Mouse (Mus musculus) liver, embryonic 11.5 days (tissue): ENCODE data around the gene Dapk1. TPM values are rescaled to one million over a fixed set of nuclear protein-coding genes. Genes with fewer than 3 reads are reported as not detected.

Experiments used
- ATAC-seq: fragments of 200-750 bp; cut with Nextera tagmentation; replicated peaks from 2 replicates; pipeline ENCODE4 v1.8.0; 2017; ENCODE audit warnings: moderate number of reproducible peaks, mild to moderate bottlenecking, moderate TSS enrichment, moderate library complexity; ENCODE audit not compliant: low FRiP score
- DNase-seq: peaks from one replicate; pipeline ENCODE4 v3.0.0-alpha.2; 2017; ENCODE audit warnings: low spot score
- H3K27ac ChIP-seq: fragments of 300-500 bp; sonication (generic); 2 replicates; pipeline ENCODE4 v1.5.1; 2014; ENCODE audit warnings: mild to moderate bottlenecking, low read depth, low read length, control low read depth
- H3K27me3 ChIP-seq: fragments of 300-500 bp; sonication (generic); replicated peaks from 2 replicates; pipeline ENCODE4 v1.6.1; 2014; ENCODE audit warnings: low read length, mixed read lengths; ENCODE audit not compliant: control insufficient read depth, insufficient read depth
- H3K36me3 ChIP-seq: fragments of 300-500 bp; sonication (generic); 2 replicates; pipeline ENCODE4 v1.6.1; 2014; ENCODE audit warnings: mild to moderate bottlenecking, low read length, moderate library complexity, mixed read lengths; ENCODE audit not compliant: control insufficient read depth, insufficient read depth
- H3K4me1 ChIP-seq: fragments of 300-500 bp; sonication (generic); replicated peaks from 2 replicates; pipeline ENCODE4 v1.6.1; 2014; ENCODE audit warnings: low read length, mixed read lengths; ENCODE audit not compliant: control insufficient read depth, insufficient read depth
- H3K4me2 ChIP-seq: fragments of 300-500 bp; sonication (generic); 2 replicates; pipeline ENCODE4 v1.6.1; 2014; ENCODE audit warnings: mild to moderate bottlenecking, control low read depth, moderate library complexity
- H3K4me3 ChIP-seq: fragments of 300-500 bp; sonication (generic); 2 replicates; pipeline ENCODE4 v1.5.1; 2014; ENCODE audit warnings: low read depth, low read length, control low read depth
- H3K9ac ChIP-seq: fragments of 300-500 bp; sonication (generic); 2 replicates; pipeline ENCODE4 v1.6.1; 2014; ENCODE audit warnings: low read depth, low read length, control low read depth
- H3K9me3 ChIP-seq: fragments of 300-500 bp; sonication (generic); 2 replicates; pipeline ENCODE4 v1.6.1; 2016; ENCODE audit warnings: low read length, inconsistent platforms, mixed read lengths; ENCODE audit not compliant: control insufficient read depth
- WGBS: fragments of 180-500 bp; shearing (Covaris S2); extraction: QIAGEN DNeasy Blood & Tissue Kit; methylation state at CpG from one replicate; pipeline ENCODE4 v1.1.7; 2014; 5-methylcytosine and 5-hydroxymethylcytosine counted together
- polyA plus RNA-seq: library from polyadenylated mRNA; unstranded; fragments of >200 nt; fragmentation: Nextera tagmentation; extraction: Ambion mirVana; gene quantifications from 2 replicates; pipeline ENCODE4 v1.2.1, GENCODE M21; 2014

Dapk1 gene
- polyA plus RNA-seq, 1 experiment from 2014 or later = 16.4 TPM

DNA sequence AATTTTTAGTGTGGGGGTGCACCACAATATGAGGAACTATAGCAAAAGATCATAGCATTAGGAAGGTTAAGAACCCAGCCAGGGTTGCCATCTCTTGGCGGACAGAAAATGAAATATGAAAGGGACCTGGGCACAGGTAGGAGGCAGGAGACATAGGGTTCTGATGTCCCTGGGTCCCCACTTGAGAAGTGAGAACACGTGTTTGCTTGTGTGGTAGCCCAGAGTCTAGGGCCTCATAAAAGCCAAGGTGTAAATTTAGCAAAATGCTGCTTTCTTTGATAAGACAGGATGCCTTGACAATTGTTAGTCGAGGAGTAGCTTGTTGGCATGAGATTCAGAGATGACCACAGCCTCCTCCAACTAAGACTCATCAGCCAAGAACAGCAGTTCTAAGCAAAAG lies 143.0 kb downstream of the Dapk1 start:
- H3K27me3 ChIP-seq = no peaks in the 10 kb centered on the region
- peak overlapping the region; percentile 45 for H3K27ac ChIP-seq
- H3K4me3 ChIP-seq = no peak overlapping the region
- peak overlapping the region; percentile 6; the same call in 1 of the 2 replicates for H3K4me2 ChIP-seq
- peaks cover 41% of the 10 kb centered on the region for H3K4me1 ChIP-seq
- peaks cover 2% of the 10 kb centered on the region; the same call in 1 of the 2 replicates for H3K36me3 ChIP-seq
- H3K9me3 ChIP-seq = no peaks in the 10 kb centered on the region
- H3K9ac ChIP-seq = no peak overlapping the region
- DNase-seq (no peak), ATAC-seq (no peak)
- 66% methylated on average over 3 of the region's 3 CpGs for WGBS

DNA sequence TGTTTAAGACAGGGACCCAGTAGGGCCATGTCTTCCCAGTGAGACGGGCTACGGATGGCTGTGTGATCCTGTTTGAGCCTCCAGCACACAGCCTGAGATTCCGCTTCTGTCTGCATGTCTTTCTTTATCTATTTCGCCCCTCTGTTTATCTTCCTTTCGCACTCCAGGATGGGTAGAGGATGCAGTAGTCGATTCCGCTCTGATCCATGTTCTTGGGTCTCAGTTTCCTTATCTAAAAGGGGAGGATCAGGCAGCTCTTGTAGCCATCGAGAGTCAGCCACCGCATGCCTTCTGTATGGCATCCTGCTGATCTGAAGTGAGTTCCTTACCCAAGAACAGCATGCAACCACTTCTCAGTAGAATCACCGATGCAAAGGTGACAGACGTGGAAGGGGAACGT lies 143.6 kb downstream of the Dapk1 start:
- Histone ChIP-seq H3K4me1 (peaks cover 41% of the 10 kb centered on the region), H3K4me3 (no peak overlapping the region), H3K9me3 (no peaks in the 10 kb centered on the region), H3K27ac (0 out of 2 replicates have a peak overlapping the region, but pooled peaks have one; percentile 28), H3K9ac (no peak overlapping the region), H3K4me2 (peak overlapping the region; percentile 6), H3K27me3 (no peaks in the 10 kb centered on the region), H3K36me3 (peaks cover 4% of the 10 kb centered on the region; the same call in 1 of the 2 replicates)
- DNase-seq (no peak), ATAC-seq (peak; percentile 70)
- 49% methylated on average over 12 of the region's 12 CpGs for WGBS

DNA sequence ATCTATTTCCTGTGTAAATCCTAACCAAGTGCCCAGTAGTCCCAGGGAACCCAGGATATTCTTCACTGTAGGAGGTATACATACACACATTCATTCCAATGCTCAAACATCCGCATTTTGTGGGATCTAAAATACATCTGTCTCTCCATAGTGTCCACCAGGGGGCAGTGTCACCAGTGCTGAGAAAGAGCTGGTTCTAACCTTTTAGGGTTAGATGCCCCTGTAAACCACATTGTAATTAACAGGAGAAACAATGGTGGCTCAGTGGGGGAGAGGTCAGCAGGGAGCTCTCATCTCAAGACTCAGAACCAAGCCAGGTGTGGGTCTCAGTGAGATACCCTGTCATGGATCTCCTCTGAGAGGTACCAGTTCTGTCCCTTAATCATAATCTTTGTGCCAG lies 144.5 kb downstream of the Dapk1 start:
- H3K4me2 ChIP-seq = no peak overlapping the region
- WGBS = 36% methylated on average over 1 of the region's 1 CpGs
- H3K27me3 ChIP-seq = no peaks in the 10 kb centered on the region
- H3K4me1 ChIP-seq = peaks cover 41% of the 10 kb centered on the region
- H3K4me3 ChIP-seq = no peak overlapping the region
- H3K9ac ChIP-seq = no peak overlapping the region
- DNase-seq (no peak), ATAC-seq (no peak)
- peaks cover 9% of the 10 kb centered on the region; the same call in 1 of the 2 replicates for H3K36me3 ChIP-seq
- H3K9me3 ChIP-seq = no peaks in the 10 kb centered on the region
- H3K27ac ChIP-seq = no peak overlapping the region

DNA sequence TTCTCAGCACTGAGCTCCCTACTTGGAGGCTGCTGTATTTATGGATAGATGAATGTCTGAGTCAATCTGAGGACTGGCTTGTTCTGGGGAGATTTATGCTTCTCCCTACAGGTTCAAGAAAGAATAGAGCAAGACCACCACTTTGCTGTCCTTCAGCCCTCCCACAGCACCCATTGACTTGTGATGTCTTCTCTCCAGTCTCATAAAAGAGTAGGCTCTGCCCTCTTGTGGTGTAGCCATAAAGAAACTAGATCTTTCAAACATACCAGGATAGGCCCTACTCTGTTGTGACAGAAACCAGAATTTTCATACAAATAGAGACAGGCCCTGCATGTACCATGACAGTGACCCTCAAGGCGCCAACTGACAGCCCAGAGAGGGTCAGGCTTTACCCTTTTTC lies 145.5 kb downstream of the Dapk1 start:
- Histone ChIP-seq H3K9ac (no peak overlapping the region), H3K9me3 (no peaks in the 10 kb centered on the region), H3K4me1 (peaks cover 40% of the 10 kb centered on the region), H3K36me3 (peaks cover 7% of the 10 kb centered on the region; the same call in 1 of the 2 replicates), H3K27ac (no peak overlapping the region), H3K27me3 (no peaks in the 10 kb centered on the region), H3K4me3 (no peak overlapping the region), H3K4me2 (no peak overlapping the region)
- no peak for DNase-seq
- WGBS = 74% methylated on average over 1 of the region's 1 CpGs
- no peak for ATAC-seq

DNA sequence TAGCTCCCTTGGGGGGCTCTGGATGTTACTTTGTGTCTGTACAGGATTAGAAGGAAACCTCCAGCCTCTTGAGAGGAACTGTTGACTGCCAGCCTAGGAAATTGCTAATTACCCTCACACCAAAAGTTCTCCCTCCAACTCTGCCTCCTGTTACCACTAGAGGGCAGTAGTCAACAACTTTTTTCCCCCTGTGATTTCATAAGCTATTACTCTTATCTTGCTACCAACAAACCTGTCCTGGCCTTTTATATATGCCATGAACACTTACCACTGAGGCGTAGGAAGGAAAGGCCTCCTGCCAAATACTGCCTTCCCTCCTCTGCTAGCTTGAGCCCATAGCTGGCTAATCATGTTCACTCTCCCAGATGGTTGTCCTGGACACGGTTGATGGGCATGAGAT lies 146.8 kb downstream of the Dapk1 start:
- Histone ChIP-seq H3K4me1 (peaks cover 27% of the 10 kb centered on the region), H3K27me3 (no peaks in the 10 kb centered on the region), H3K9me3 (no peaks in the 10 kb centered on the region), H3K4me3 (no peak overlapping the region), H3K9ac (no peak overlapping the region), H3K27ac (no peak overlapping the region), H3K36me3 (peaks cover 12% of the 10 kb centered on the region; the same call in 1 of the 2 replicates), H3K4me2 (no peak overlapping the region)
- DNase-seq (no peak), ATAC-seq (no peak)
- 83% methylated on average over 2 of the region's 2 CpGs for WGBS

DNA sequence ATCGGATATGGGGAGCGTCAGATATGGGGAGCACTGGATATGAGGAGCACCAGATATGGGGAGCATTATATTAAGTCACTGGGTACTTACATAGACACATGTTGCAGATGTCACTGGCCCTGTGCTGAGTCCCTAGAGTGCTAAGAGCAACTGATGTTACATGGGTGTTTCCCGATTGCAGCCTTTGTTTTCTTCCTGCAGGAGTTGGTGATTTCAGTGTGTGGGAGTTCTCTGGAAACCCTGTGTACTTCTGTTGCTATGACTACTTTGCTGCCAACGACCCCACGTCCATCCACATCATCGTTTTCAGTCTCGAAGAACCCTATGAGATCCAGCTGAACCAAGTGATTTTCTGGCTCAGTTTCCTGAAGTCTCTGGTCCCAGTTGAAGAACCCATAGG lies 149.2 kb downstream of the Dapk1 start:
- Histone ChIP-seq H3K9me3 (no peaks in the 10 kb centered on the region), H3K4me3 (no peak overlapping the region), H3K27me3 (no peaks in the 10 kb centered on the region), H3K9ac (no peak overlapping the region), H3K36me3 (peaks cover 15% of the 10 kb centered on the region; the same call in 1 of the 2 replicates), H3K4me1 (peaks cover 7% of the 10 kb centered on the region), H3K27ac (no peak overlapping the region), H3K4me2 (no peak overlapping the region)
- no peak for DNase-seq
- 85% methylated on average over 7 of the region's 7 CpGs for WGBS
- ATAC-seq = no peak

DNA sequence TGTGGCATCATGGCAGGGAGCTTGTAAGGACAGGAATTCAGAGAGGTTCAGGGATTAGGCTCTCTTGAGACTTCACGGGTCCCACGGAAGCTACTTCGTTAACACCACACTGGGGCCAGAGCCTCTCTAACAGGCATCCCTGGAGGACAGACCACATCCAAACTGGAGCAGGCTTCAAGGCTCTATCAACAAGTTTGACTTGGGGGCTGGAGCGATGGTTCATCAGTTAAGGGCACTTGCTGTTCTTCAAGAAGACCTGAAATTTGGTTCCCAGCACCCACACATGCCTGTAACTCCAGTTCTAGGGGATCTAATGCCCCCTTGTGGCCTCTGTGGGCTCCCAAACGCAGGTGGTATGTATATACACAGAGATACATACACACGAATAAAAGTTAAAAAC lies 151.5 kb downstream of the Dapk1 start:
- no peaks in the 10 kb centered on the region for H3K9me3 ChIP-seq
- no peaks in the 10 kb centered on the region for H3K27me3 ChIP-seq
- DNase-seq = no peak
- H3K27ac ChIP-seq = no peak overlapping the region
- H3K4me1 ChIP-seq = no peaks in the 10 kb centered on the region
- no peak overlapping the region for H3K4me3 ChIP-seq
- H3K36me3 ChIP-seq = peaks cover 15% of the 10 kb centered on the region; the same call in 1 of the 2 replicates
- no peak for ATAC-seq
- no peak overlapping the region for H3K4me2 ChIP-seq
- 93% methylated on average over 6 of the region's 6 CpGs for WGBS
- no peak overlapping the region for H3K9ac ChIP-seq

DNA sequence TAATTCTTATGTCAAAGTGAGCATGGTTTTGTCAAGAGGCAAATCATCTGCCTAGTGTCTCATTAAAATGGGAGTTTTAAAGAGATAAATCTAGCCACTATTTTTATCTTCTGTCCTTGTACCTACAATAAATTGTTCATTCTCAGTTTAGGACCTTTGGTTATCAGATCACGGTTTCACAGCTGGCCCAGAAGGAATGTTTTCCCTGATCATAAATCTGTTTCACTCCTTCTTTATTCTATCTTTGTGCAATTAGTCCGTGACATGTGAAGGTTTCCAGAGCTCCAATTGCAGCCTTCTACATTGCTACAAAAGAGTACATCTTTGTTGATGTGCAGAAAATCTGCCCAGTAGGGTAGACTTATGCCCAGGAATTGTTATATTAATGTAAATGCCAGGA lies 153.5 kb downstream of the Dapk1 start:
- Histone ChIP-seq H3K27me3 (no peaks in the 10 kb centered on the region), H3K27ac (no peak overlapping the region), H3K4me1 (no peaks in the 10 kb centered on the region), H3K4me3 (no peak overlapping the region), H3K4me2 (no peak overlapping the region), H3K36me3 (peaks cover 13% of the 10 kb centered on the region; the same call in 1 of the 2 replicates), H3K9ac (no peak overlapping the region), H3K9me3 (no peaks in the 10 kb centered on the region)
- WGBS = 60% methylated on average over 2 of the region's 2 CpGs
- DNase-seq (no peak), ATAC-seq (no peak)

DNA sequence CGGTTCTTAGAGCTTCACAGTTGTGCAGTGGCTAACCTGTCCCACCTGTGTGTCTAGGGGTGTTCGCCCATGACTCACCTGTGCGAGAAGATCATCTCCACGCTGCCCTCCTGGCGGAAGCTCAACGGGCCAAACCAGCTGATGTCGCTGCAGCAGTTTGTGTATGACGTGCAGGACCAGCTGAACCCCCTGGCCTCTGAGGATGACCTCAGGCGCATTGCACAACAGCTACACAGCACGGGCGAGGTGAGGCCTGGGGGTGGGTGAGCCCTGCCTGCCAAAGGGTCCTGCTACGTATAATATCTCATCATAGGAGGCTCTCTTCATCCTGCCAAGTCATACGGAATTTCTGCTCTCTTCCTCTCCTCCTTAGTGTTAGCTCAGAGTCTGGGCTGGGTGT lies 155.5 kb downstream of the Dapk1 start:
- no peak for ATAC-seq
- Histone ChIP-seq H3K36me3 (peaks cover 18% of the 10 kb centered on the region; the same call in 1 of the 2 replicates), H3K9ac (no peak overlapping the region), H3K27me3 (no peaks in the 10 kb centered on the region), H3K4me3 (no peak overlapping the region), H3K4me1 (no peaks in the 10 kb centered on the region), H3K27ac (no peak overlapping the region), H3K9me3 (no peaks in the 10 kb centered on the region), H3K4me2 (no peak overlapping the region)
- no peak for DNase-seq
- WGBS = 77% methylated on average over 13 of the region's 13 CpGs
